Mouse (Mus musculus): ENCODE results near the gene Dpagt1.

- TF ChIP-seq CTCF (IDR thresholded peaks at IDR 0.05; ENCODE audit: low read depth): no peak
- no peak for TF ChIP-seq EP300 (optimal IDR thresholded peaks at IDR 0.05)
Measured at GRCm38 (mm10) chr9:44373386-44373785, 47.6 kb downstream of the Dpagt1 start.
